Mouse (Mus musculus) hindbrain, embryonic 14.5 days (tissue): ENCODE results near the gene Slc15a5. TPM values are rescaled to one million over a fixed set of nuclear protein-coding genes. Genes with fewer than 3 reads are reported as not detected.
"Not testable (repeated sequence)": the region's sequence is repeated elsewhere in the genome, so short reads cannot be mapped to it uniquely, and the experiment has no call there.

Experiments
- ATAC-seq: fragments of 200-750 bp; cut with Nextera tagmentation; 2 replicates; pipeline ENCODE4 v1.8.0; 2017; ENCODE audit warnings: moderate number of reproducible peaks, mild to moderate bottlenecking, moderate TSS enrichment, moderate library complexity; ENCODE audit not compliant: low FRiP score
- DNase-seq: peaks from one replicate; pipeline ENCODE4 v3.0.0-alpha.2; 2015; ENCODE audit warnings: low spot score
- H3K27ac ChIP-seq: fragments of 300-500 bp; sonication (generic); 2 replicates; pipeline ENCODE4 v1.5.1; 2014; ENCODE audit warnings: mild to moderate bottlenecking, moderate library complexity
- H3K27me3 ChIP-seq: fragments of 300-500 bp; sonication (generic); 2 replicates; pipeline ENCODE4 v1.6.1; 2014; ENCODE audit warnings: mild to moderate bottlenecking, low read length, mixed read lengths; ENCODE audit not compliant: control insufficient read depth, insufficient read depth
- H3K36me3 ChIP-seq: fragments of 300-500 bp; sonication (generic); replicated peaks from 2 replicates; pipeline ENCODE4 v1.6.1; 2014; ENCODE audit not compliant: control insufficient read depth, insufficient read depth
- H3K4me1 ChIP-seq: fragments of 300-500 bp; sonication (generic); replicated peaks from 2 replicates; pipeline ENCODE4 v1.6.1; 2014; ENCODE audit warnings: antibody characterized with exemption, low read length, mixed read lengths; ENCODE audit not compliant: control insufficient read depth, insufficient read depth
- H3K4me2 ChIP-seq: fragments of 300-500 bp; sonication (generic); replicated peaks from 2 replicates; pipeline ENCODE4 v1.6.1; 2014; ENCODE audit warnings: mild to moderate bottlenecking, moderate library complexity
- H3K4me3 ChIP-seq: fragments of 300-500 bp; sonication (generic); replicated peaks from 2 replicates; pipeline ENCODE4 v1.5.1; 2014; ENCODE audit warnings: mild to moderate bottlenecking, low read length
- H3K9ac ChIP-seq: fragments of 300-500 bp; sonication (generic); 2 replicates; pipeline ENCODE4 v1.6.1; 2014
- H3K9me3 ChIP-seq: fragments of 300-500 bp; sonication (generic); 2 replicates; pipeline ENCODE4 v1.6.1; 2016; ENCODE audit warnings: low read length; ENCODE audit not compliant: control insufficient read depth
- WGBS: fragments of 180-500 bp; shearing (Covaris S2); extraction: QIAGEN DNeasy Blood & Tissue Kit; methylation state at CpG from one replicate; pipeline ENCODE4 v1.1.7; 2014; 5-methylcytosine and 5-hydroxymethylcytosine counted together
- polyA plus RNA-seq: library from polyadenylated mRNA; unstranded; fragments of >200 nt; fragmentation: Nextera tagmentation; extraction: Ambion mirVana; gene quantifications from 2 replicates; pipeline ENCODE4 v1.2.1, GENCODE M21; 2014

Gene Slc15a5
- polyA plus RNA-seq, 1 experiment from 2014 or later = not detected

DNA sequence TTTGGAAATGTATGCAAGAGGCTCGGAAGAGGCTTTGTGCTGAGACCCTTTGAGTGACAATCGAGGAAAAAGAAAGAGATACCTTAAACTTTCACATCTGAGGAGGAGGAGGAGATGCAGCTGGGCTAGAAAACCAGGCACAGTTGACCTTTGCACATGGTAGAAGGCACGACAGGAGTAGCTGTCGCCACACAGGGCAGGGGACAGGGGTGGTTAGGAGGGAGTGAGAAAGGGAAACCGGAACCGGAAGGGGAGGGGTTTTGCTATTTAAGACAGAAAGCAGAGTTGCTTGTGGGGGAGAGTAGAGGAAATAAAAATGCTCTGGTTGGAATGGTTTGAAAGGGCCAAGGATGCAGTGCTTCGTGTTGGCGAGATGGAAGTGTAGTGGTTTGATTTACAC, 9.4 kb upstream of the Slc15a5 start:
- H3K9ac ChIP-seq = no peak overlapping the region
- WGBS = 82% methylated on average over 8 of the region's 8 CpGs
- ATAC-seq (no peak), DNase-seq (no peak)
- no peaks in the 10 kb centered on the region for H3K4me1 ChIP-seq
- H3K27me3 ChIP-seq = no peaks in the 10 kb centered on the region
- H3K9me3 ChIP-seq = no peaks in the 10 kb centered on the region
- no peaks in the 10 kb centered on the region for H3K36me3 ChIP-seq
- H3K4me3 ChIP-seq = no peak overlapping the region
- no peak overlapping the region for H3K4me2 ChIP-seq
- H3K27ac ChIP-seq = no peak overlapping the region

DNA sequence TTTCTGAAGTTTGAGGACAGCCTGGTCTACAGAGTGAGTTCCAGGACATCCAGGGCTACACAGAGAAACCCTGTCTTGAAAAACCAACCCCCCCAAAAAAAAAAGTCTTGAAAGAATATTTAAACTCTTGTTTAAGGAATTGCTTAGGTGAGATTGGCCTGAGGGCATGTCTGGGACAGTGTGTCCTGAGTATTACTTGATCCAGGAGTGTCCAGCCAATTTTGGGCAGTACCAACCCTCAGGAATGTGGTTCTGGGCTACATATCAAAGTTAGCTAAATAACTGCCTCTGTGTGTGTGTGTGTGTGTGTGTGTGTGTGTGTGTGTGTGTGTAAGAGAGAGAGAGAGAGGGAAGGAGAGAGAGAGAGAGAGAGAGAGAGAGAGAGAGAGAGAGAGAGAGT, 6.7 kb upstream of the Slc15a5 start:
- H3K27ac ChIP-seq, DNase-seq, H3K4me2 ChIP-seq, H3K4me1 ChIP-seq, H3K4me3 ChIP-seq, H3K9ac ChIP-seq, H3K27me3 ChIP-seq, ATAC-seq, H3K9me3 ChIP-seq, H3K36me3 ChIP-seq: not testable (repeated sequence)

DNA sequence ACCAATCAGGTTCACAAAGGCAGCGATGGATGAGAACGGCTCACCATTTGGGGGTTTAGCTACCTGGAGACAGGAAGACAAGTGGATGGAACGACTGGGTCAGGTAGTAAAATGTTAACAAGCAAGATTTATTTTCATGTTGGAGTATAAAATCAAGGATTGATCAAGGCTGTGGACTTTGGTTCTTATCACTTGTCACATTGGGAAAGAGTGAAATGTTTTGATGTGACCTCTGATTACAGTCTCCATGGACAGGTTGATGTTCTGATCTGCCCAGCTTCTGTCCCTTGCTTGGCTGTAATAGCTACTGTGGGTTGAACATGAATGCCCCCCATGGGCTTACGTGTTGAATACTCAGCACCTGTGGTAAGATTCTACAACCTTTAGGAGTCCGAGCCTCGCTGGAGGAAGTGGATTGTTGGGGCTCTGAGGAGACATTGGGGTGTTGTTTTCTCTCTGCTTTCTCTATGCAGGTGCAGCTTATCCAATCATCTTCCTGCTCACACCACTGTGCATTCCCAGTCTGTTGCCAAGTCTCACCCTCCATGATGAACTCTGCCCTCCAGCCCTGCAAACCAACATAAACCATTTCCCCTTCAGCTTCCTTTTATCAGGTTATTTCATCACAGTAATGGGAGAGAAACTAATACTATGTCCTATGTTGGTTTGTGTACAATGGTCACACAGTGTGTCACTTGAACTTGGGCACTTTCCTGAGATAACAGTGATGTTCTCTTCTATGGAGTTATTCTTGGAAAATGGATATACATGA, 1.2 kb upstream of the Slc15a5 start:
- Histone ChIP-seq H3K27me3 (no peaks in the 10 kb centered on the region), H3K9ac (no peak overlapping the region), H3K9me3 (no peaks in the 10 kb centered on the region), H3K4me2 (no peak overlapping the region), H3K4me1 (no peaks in the 10 kb centered on the region), H3K27ac (no peak overlapping the region), H3K36me3 (no peaks in the 10 kb centered on the region), H3K4me3 (no peak overlapping the region)
- WGBS = 94% methylated on average over 6 of the region's 6 CpGs
- ATAC-seq (no peak), DNase-seq (no peak)

DNA sequence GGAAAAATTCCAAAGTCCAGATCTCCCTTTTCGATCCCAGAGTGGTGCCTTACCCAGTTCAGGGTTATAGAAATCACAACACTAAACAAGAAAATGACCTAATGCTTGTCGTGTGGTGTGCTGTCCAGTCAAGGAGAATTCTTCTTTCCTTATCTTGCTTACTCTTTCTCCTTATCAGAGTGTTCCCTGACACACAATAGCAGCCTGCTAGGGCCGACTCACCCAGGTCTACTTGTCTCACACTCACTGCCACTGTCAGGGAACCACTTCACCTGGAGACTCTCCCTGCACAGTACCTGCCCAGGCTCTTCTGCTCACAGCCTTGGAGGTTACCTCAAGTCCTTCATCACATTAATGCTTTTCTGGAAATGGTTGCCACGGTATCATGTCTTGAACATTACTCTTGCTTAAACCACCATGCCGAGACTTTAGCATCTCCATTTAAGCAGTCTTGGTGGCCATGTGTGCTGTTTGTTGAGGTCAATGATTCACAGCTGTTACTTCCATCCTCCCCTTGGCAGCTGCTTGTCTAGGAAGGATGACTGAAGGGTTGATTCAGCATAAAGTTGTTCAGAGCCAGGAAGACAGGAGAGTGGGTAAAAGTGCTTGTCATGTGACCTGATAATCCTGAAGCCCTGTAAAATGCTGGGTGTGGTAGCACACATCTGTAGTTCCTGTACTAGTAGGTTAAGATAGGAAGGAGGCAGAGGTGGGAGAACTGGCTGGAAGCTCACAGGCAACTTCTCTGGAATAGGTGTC, 1.9 kb downstream of the Slc15a5 start:
- Histone ChIP-seq H3K4me1 (no peaks in the 10 kb centered on the region), H3K36me3 (no peaks in the 10 kb centered on the region), H3K9me3 (no peaks in the 10 kb centered on the region), H3K4me3 (no peak overlapping the region), H3K4me2 (no peak overlapping the region), H3K27me3 (no peaks in the 10 kb centered on the region), H3K9ac (no peak overlapping the region), H3K27ac (no peak overlapping the region)
- ATAC-seq (no peak), DNase-seq (no peak)
- 84% methylated on average over 5 of the region's 5 CpGs for WGBS

DNA sequence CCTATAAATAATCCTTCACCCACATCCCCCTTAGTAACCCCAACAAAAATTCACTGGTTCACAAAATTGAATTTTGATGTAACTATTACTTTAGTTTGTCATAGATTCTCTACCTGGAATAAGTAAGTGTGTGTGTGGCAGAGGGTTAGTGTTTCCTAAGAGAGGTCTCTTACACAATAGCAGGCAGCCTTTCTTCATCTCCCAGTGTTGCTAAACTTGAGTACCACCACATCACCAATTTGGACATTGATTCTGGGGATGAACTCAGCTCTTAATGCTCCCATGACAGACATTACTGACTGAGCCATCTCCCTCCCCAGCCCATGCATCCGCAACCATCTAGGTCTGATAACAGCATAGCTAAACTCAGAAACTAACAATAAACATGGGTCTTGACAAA, 4.0 kb downstream of the Slc15a5 start:
- Histone ChIP-seq H3K9ac (no peak overlapping the region), H3K27me3 (no peaks in the 10 kb centered on the region), H3K36me3 (no peaks in the 10 kb centered on the region), H3K9me3 (no peaks in the 10 kb centered on the region), H3K27ac (no peak overlapping the region), H3K4me2 (no peak overlapping the region), H3K4me1 (no peaks in the 10 kb centered on the region), H3K4me3 (no peak overlapping the region)
- DNase-seq (no peak), ATAC-seq (no peak)
- WGBS = 79% methylated on average over 1 of the region's 1 CpGs

DNA sequence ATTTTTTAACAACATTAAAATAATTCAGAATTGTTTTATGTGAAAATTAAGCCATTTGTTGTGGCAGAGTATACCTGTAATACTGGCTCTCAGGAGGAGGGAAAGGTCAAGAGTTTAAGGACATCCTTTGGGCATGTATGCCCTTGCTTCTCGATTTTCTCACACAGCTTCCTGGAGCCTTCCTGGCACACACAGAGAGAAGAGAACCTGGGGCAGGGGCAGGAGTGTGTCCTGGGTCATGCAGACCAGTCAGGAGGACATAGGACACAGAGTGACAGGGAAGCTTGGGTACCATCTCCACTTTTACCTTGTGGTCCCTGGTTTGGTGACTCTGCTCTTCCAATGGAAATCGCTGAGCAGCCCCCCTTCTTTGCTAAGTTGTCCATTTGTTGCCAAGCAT, 6.2 kb downstream of the Slc15a5 start:
- 86% methylated on average over 2 of the region's 2 CpGs for WGBS
- no peaks in the 10 kb centered on the region for H3K27me3 ChIP-seq
- no peak overlapping the region for H3K9ac ChIP-seq
- H3K4me2 ChIP-seq = no peak overlapping the region
- no peaks in the 10 kb centered on the region for H3K36me3 ChIP-seq
- no peak overlapping the region for H3K4me3 ChIP-seq
- H3K4me1 ChIP-seq = no peaks in the 10 kb centered on the region
- DNase-seq = no peak
- ATAC-seq = no peak
- no peak overlapping the region for H3K27ac ChIP-seq
- no peaks in the 10 kb centered on the region for H3K9me3 ChIP-seq

DNA sequence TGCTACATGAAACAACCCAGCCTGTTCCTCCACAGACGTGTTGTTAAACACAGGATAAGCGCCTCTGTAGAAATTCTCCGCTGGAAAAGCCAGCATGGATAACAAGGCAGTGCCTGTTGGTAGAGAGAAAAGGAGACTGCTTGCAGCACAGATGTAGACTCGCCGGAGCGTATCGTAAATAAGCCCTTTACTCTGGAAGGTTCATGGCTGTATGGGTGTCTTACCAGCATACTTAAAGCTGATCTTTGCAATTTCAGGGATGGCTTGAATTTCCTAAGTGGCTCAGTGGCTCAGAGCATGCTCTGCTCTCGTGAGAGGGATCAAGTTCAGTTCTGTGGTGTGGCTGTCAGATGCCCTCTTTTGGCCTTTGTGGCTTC, 6.8 kb downstream of the Slc15a5 start:
- Histone ChIP-seq H3K27me3 (no peaks in the 10 kb centered on the region), H3K4me1 (no peaks in the 10 kb centered on the region), H3K9ac (no peak overlapping the region), H3K4me2 (no peak overlapping the region), H3K9me3 (no peaks in the 10 kb centered on the region), H3K27ac (no peak overlapping the region), H3K36me3 (no peaks in the 10 kb centered on the region), H3K4me3 (no peak overlapping the region)
- ATAC-seq (no peak), DNase-seq (no peak)
- WGBS = 82% methylated on average over 8 of the region's 8 CpGs

DNA sequence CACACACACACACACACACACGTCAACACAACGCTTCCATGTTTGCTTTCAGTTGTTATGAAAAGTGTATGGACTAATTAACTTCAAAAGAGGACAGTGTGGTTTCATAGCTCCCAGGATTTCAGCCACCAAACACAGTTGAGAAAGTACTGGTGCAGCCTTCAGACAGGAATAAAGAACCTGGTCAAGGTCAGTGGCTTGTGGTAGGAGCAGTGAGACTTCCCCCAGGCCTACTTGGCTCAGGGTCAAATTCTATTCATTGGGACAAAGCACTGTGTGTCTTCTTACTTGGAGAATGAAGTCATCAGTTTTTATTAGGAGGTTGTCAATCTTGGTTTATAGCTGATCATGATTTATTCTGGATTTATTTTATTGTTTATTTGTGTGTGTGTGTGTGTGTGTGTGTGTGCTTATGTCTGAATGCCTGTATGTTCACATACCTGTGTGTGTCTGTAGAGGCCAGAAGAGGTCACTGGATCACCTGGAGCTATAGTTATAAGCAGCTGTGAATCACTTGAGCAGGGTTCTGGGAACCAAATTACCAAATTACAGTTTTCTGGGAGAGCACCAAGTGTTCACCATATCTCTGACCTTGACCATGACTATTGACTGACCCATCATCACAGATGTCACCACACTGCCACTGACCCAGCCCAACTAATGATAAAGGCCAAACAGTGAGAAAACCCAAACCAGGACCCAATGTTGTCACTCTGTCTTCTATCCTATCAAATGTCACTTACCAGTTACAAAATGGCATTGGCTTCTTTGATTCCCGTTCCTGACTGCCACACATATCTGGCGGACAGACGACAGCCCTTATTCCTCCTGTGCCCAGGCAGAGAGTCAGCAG, 7.4 kb downstream of the Slc15a5 start:
- H3K9me3 ChIP-seq = no peaks in the 10 kb centered on the region
- H3K4me2 ChIP-seq = no peak overlapping the region
- H3K27me3 ChIP-seq = no peaks in the 10 kb centered on the region
- WGBS = 87% methylated on average over 5 of the region's 5 CpGs
- H3K4me3 ChIP-seq = no peak overlapping the region
- no peak overlapping the region for H3K27ac ChIP-seq
- DNase-seq (no peak), ATAC-seq (no peak)
- no peaks in the 10 kb centered on the region for H3K4me1 ChIP-seq
- no peaks in the 10 kb centered on the region for H3K36me3 ChIP-seq
- no peak overlapping the region for H3K9ac ChIP-seq

DNA sequence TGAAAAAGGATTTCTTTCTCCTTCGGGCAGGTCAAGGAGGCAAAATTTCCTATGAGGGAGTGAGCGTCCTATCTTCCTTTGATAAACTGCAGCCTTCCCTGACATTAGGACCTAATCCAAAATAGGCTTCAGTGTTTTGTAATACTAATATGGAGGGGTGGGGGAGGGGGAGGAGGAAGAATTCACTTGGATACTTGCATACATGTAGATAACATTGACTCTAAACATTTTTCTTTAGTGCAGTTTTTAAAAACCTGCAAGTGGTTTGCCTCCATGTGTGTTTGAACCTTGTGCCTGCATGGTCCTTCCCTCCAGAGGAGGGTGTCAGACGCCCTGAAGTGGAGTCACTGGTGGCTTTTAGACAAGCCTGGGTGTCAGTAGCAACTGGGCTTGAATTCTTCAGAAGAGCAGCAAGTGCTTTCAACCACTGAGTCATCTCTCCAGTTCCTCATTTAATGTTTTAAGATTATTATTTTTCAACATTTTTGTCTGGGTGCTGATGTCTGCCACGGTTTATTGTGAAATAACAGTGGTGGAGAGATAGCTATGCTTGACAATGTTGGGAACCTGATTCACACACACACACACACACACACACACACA, 8.1 kb downstream of the Slc15a5 start:
- DNase-seq = no peak
- H3K9ac ChIP-seq = no peak overlapping the region
- H3K4me1 ChIP-seq = no peaks in the 10 kb centered on the region

More for the DNA sequence above, 8.1 kb downstream of the Slc15a5 start:
- Histone ChIP-seq H3K4me2 (no peak overlapping the region), H3K27me3 (no peaks in the 10 kb centered on the region), H3K4me3 (no peak overlapping the region), H3K27ac (no peak overlapping the region), H3K36me3 (no peaks in the 10 kb centered on the region), H3K9me3 (no peaks in the 10 kb centered on the region)
- ATAC-seq = no peak
- 59% methylated on average over 4 of the region's 4 CpGs for WGBS
